Mouse (Mus musculus) cerebellum, adult 8-10 months (tissue): Measurements from ENCODE around the gene Frem2.

Experiments used
- DNase-seq: peaks from one replicate; pipeline ENCODE4 v3.0.0; 2022

Frem2 gene

DNA sequence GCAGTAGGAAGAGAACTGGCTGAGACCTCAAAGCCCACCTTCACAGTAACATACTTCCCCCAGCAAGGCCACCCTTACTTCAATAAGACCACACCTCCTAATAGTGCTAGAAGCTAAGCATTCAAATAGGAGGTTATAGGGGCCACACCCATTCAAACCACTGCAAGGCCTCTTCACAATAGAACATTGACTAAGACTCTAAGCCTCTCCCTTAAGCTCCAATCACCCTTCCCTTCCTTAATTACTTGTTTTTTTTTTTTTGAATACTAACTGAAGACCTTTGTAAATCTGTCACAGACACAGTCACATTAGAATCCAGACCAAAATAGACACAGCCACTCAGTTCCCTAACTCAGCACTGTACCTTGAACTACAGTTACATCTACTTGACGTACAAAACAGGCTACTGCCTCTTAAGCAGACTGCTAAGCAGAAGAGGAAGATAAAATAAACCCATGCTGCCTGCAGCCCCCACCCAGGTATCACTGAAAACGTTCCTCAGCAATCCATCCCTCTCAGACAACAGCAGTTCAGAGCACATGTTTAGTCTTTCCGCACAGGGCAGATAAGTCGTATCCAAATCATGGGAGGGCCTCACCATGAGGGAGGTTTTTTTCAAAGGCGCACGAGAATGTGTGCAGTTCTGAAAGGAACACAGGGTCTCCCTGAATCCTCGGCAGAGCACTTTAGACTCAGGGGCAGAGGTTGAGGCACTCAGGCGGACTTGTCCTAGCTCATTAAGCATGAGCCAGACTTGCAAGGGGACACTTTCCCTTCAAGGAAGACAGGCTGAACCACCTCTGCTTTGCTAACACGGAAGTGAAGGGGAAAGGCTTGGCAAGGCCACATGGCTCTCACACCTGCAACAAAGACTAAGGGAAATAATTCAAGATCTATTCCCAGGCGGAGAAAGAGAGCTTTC, 101.9 kb downstream of the Frem2 start:
- no peak for DNase-seq

DNA sequence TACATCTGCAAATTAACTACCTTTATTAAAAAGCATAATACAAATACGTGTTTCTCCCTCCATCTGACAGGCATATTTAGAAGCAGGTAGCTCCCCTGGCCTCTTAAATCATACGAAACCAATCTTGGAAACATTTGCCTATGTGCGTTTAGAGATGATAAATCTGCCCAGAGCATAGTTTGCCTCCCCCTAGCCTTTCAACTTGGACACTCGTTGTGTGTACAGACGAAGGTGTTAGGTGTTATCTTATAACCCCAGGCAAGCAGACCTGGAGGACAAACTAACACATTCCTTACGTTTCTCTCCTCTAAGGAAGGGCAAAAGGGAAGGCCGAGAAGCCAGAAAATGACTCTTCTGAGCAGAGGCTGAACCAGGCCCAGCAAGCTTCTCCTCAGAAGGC, 104.5 kb downstream of the Frem2 start:
- no peak for DNase-seq

- no peak for DNase-seq
Measured at GRCm38 (mm10) chr3:53532091-53532490, 125.1 kb downstream of the Frem2 start.

DNA sequence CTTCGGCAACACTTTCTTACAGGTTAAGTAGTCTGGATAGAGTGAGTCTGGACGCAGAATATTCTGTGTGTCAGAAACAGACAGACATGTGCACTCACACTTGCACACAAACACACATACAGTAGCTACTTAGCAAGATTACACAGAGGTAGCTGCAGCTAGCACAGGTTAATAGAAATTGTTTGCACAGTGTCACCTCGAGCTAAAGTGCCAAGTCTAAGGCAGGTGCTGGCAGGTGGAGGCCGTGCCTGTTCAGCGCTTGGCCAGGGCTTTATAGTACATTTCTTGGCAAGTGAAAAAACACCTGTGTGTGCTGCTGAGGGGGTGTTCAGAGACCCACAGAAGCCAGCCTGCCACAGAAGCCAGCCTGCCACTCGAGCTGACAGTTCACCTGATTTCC, 126.8 kb downstream of the Frem2 start:
- DNase-seq: no peak

DNA sequence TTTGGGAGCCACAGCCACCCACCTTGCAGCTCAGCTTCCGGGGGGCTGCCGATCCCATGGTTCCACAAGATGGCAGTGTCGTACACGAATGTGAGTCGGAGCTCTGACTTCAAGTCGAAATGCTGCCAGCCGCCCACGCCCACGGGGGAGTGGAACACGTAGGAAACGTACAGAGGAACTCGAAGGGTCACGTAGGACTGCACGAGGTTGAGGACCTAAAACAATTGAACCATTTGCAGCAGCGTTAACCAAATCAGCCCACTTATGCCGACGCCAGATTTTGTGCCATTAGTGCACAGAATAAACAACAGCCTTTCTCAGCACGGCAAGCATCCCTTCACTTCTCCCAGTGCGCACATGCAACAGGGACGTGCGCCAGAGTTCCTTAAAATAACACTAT, 131.4 kb downstream of the Frem2 start:
- DNase-seq: peak; percentile 34

GRCm38 (mm10) chr3:53522794-53523193, 134.4 kb downstream of the Frem2 start:
- DNase-seq: no peak

- DNase-seq: no peak
Measured at GRCm38 (mm10) chr3:53514221-53515065, 142.7 kb downstream of the Frem2 start.

DNA sequence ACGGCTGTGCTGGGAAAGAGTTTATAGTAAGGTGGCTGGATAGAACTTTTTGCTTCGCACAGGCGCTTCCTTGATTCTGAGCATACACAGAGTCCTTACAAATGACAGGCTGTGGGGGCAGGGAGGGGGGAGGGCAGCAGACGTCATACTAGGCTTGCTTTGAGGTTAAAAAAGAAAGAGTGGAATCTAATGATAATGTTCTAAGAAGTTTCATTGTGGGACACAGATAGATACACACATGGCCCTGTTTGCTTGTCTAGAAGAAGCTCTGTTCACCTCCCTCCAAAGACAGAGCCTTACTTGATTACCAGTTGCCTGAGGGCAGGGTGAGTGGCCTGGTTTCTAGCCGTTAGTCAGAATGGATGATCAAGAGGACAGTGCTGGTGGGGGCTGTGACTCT, 144.1 kb downstream of the Frem2 start:
- no peak for DNase-seq

DNA sequence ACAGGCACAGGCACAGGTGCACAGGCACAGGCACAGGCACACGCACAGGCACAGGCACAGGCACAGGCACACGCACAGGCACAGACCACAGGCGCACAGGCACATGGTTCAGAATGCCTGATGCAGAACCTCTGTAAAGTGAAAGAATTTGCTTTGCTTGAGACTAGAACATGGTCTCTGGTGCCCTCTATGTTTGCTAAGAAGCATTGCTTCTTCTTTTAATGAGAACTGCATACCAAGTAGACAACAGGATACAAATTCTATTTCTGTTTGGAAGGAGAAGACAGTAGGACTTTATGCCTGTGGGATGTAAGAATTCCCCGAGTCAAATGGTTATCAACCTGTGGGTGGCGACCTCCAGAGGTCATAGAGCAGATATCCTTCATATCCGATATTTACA, 154.7 kb downstream of the Frem2 start:
- DNase-seq: no peak

DNA sequence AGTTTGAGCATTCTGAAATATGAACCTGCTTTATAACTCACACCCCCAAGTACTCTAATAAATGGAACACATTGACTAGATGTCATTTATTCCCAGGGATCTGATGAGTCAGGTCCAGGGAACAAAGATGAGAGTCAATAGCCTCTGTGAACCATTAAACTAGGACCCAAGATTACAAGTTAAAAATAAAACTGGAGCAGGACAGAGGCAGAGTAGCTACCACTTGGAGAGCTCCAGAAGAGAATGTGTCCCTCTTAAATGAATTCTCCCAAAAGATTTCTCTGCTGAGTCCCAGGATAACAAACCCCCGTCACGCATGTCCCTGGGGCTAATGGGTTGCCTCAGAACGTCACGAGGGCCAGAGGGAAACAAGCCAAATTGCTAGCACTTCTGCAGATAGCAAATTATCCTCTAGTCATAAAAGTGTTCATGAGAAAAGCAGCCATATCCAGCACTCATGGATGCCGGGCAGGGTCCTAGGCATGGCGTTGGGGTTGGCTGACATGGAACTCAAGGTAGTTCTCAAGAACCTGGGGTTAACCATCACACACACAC, 158.7 kb downstream of the Frem2 start:
- no peak for DNase-seq

- DNase-seq: no peak
Measured at GRCm38 (mm10) chr3:53488353-53488752, 168.8 kb downstream of the Frem2 start, which contains the start of gene Stoml3. Gene Stoml3, plus strand, starts transcription at chr3:53488653.

GRCm38 (mm10) chr3:53486996-53487576, 170.1 kb downstream of the Frem2 start:
- DNase-seq: no peak

DNA sequence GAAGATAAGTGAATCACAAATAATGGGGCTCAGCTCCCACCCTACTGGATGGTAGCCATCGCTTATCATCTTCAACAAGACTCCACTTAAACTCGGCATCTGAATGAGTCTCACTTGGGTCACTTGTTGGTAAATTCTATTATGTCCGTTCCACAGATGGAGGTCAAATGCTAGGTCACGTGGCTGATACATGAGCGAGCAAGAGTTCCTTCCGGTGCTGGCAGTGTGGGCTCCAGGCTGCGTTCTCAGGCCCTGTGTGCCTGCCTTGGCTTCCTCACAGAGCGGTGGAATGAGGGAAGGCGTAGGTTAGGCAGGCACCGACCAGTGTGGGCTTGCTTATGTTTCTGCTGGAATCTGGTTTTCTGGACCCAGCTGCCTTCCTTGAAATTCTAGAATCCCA, 170.6 kb downstream of the Frem2 start:
- no peak for DNase-seq

DNA sequence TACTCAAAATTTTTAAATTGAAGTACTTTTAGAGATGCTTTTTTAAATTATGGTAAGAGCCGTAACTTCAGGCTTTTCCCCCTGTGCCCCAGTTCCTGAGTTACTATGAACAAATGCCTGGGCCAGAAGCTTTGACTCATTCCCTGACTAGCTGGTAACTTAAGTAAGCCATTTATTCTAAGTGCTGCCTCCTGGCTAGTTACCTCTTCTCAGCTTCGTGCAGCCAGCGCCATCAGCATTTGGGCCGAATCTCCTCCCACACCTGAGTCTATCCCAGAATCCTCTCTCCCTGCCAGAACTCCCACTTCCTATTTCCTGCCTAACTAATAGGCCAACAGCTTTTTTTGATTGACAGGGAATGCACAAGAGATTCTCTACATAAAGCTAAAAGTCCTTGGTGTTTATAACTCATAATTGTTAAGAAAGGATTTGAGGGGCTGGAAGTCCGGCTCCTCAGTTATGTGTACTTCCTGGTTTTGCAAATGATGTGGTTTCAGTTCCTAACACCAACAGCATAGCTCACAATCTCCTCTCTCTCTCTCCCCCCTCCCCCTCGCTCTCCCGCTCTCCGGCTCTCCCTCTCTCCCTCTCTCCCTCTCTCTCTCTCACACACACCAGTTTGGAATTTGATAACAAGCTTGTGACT, 173.6 kb downstream of the Frem2 start:
- no peak for DNase-seq

DNA sequence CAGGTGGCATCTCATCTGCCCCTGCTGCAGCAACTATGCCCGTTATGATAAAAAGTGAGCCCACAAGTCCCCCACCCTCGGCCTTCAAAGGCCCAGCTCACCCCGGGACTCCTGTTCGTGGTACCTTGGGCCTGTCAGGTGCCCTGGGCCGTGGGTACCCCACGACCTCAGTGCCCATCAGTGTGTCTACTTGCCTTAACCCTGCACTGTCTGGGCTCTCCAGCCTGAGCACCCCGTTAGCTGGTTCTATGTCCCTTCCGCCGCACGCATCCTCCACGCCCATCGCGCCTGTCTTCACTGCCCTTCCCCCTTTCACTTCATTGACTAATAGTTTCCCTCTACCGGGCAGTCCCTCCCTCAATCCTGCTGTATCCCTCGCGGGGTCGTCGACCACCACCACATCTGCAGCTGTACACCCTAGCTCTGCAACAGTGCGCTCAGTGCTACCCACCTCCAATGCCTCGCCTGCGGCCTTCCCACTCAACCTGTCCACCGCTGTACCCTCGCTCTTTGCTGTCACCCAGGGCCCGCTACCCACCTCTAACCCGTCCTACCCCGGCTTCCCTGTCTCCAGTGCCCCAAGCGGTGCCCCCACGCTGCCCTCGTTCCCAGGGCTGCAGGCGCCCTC, 178.6 kb downstream of the Frem2 start:
- no peak for DNase-seq

DNA sequence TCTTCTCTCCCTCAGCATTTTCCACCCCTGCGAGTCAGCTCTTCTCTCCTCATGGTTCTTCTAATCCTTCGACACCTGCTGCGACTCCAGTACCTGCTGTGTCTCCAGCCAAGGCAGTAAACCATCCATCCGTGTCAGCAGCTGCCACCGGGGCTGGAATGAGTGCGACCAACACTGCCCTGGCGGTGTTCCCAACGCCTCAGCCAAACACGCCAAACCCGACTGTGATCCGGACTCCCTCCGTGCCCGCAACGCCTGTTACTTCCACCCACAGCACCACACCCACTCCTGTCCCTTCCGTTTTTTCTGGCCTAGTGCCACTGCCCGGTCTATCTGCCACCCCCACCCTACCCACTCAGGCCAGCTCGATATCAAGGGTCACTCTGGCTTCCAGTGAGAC, 179.7 kb downstream of the Frem2 start:
- DNase-seq: peak; percentile 38

DNA sequence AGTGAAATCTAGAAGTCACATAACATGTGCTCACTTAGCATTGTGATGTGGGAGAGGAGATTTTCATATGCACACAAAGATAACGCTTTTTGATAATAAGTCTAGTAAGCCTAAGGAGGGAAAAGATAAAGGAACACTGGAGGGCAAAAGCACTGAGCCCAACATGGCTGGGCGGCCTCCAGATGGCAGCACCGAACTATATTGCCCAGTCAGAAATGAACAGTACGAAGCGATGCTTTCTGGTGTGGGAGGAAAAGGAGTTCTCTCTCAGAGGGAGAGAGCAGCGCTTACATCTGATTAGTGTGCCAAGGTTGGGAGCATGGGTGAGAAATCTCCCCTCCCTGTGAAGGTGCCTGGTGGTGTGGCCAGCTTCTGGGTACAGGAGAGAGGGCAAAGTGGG, 181.3 kb downstream of the Frem2 start:
- peak; percentile 44 for DNase-seq

DNA sequence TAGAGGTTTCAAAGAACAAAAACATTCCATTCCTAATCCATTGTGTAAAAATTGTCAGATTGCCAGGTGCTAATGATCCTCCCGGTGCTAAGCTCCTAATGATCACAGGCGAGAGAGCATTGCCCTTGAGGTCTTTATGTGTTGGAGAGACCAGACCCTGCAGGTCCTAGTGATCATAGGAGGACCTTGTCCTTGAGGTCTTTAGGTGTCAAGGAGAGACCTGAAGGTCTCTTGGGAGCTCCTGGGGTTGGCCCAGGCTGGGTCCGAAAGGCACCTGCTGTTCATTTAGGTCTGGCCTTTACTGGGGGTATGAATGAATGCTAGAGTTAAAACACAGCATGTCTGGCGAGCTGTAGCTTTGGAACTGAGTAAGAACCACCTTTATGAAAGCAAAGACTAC, 183.0 kb downstream of the Frem2 start:
- no peak for DNase-seq

- no peak for DNase-seq
Measured at GRCm38 (mm10) chr3:53472061-53472460, 185.1 kb downstream of the Frem2 start.

DNA sequence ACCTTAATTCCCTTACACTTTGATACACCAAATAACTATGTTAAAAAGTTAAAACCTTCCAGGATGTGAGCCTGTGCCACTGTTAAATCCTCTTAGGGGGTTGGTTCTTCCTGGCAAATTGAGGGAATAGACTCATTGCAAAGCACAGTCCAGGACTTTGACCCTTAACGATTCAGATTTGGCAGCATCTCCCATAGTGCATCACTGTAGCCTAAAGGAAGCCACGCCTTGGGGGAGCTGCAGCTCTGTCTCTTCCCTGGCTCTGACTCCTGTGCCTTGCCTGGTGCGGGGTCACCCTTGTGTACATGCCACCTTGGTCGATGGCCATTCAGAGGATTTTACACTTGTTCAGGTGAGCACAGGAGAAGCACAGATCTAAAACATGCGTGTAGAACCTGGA, 187.5 kb downstream of the Frem2 start:
- no peak for DNase-seq

- no peak for DNase-seq
Measured at GRCm38 (mm10) chr3:53467356-53467755, 189.8 kb downstream of the Frem2 start.

DNA sequence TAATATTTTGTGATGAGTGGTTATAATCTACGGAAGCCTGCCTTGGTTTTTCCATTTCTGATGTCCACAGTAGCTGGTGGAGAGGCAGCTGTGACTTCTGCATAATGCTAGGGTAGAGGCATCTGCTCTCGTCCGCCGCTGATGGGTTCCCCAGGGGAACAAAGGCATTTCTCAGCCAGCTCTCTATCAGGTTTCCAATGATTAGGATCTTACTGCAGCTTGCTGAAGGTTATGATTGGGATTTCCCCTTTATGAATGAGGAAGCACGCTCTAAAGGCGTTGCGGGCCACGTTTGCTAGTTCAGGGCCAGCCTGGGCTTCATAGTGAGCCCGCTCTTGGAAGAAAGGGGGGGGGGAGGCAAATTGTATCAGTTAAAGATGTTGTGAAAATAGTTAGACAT, 190.7 kb downstream of the Frem2 start:
- no peak for DNase-seq
